ENCODE assay signal across 10 mouse cellular contexts in genomic region chr3:56962248-56963013, GRCm38 (mm10).
DNase-seq lines count a peak whose midpoint lies in the region; ATAC-seq and TF ChIP-seq lines count a peak whose summit lies in the region.
"Had no signal": no experiment of that assay in that cellular context is flagged by ENCODE, and none has a peak within 500 bp of the region (broad histone marks: within the 10 kb centered on the region; RNA-seq: fewer than 3 reads in every experiment).

No protein-coding gene starts in this region.

- ATAC-seq in hindbrain, embryonic 14.5 days (ENCODE audit: low FRiP score), result peak; percentile 86; the same call in 1 of the 2 replicates

- H3K4me1 ChIP-seq in hindbrain, embryonic 14.5 days (replicated peaks; ENCODE audit: control insufficient read depth, insufficient read depth, low read length), result peaks cover 16% of the 10 kb centered on the region; the same call in 1 of the 2 replicates
- H3K4me1 ChIP-seq in heart, adult 2 months (ENCODE audit: control insufficient read depth, insufficient read depth, low read length), result no peaks in the 10 kb centered on the region
- H3K4me1 ChIP-seq: lung, embryonic 15.5 days had no signal

- H3K27ac ChIP-seq in gastrocnemius, adult 2 months, result no peak overlapping the region
- no peak overlapping the region for H3K27ac ChIP-seq in hindbrain, embryonic 14.5 days
- no peak overlapping the region for H3K27ac ChIP-seq in heart, adult 2 months
- H3K27ac ChIP-seq: lung, embryonic 15.5 days had no signal

- no peak for TF ChIP-seq CTCF in gastrocnemius, adult 2 months (IDR thresholded peaks at IDR 0.05)
- no peak for TF ChIP-seq CTCF in heart, adult 2 months (IDR thresholded peaks at IDR 0.05)

- no peaks in the 10 kb centered on the region for H3K9me3 ChIP-seq in hindbrain, embryonic 14.5 days (ENCODE audit: control insufficient read depth, low read length)
- H3K9me3 ChIP-seq: lung, embryonic 15.5 days had no signal

- TF ChIP-seq POLR2A in heart, adult 2 months (IDR thresholded peaks at IDR 0.05; ENCODE audit: insufficient read depth, low read depth, low read length), result no peak

- intact Hi-C loops in gastrocnemius, adult 2 months (cut with DNase I), result no loop called here
- intact Hi-C loops in heart, adult 2 months (cut with DNase I), result no loop called here

- H3K4me3 ChIP-seq in gastrocnemius, adult 2 months, result no peak overlapping the region
- H3K4me3 ChIP-seq in hindbrain, embryonic 14.5 days (replicated peaks; ENCODE audit: low read length), result no peak overlapping the region
- H3K4me3 ChIP-seq in heart, adult 2 months, result no peak overlapping the region
- H3K4me3 ChIP-seq: erythroblast, embryonic 14.5 days; lung, embryonic 15.5 days had no signal

- H3K27me3 ChIP-seq in hindbrain, embryonic 14.5 days (ENCODE audit: control insufficient read depth, insufficient read depth, low read length), result no peaks in the 10 kb centered on the region
- H3K27me3 ChIP-seq in heart, adult 2 months (ENCODE audit: control insufficient read depth, insufficient read depth, low read length), result no peaks in the 10 kb centered on the region
- H3K27me3 ChIP-seq: lung, embryonic 15.5 days had no signal

- TF ChIP-seq EP300 in heart, adult 2 months (IDR thresholded peaks at IDR 0.05; ENCODE audit: insufficient read depth, low read depth, low read length), result no peak

- H3K9ac ChIP-seq in hindbrain, embryonic 14.5 days, result no peak overlapping the region
- H3K9ac ChIP-seq in heart, adult 2 months (ENCODE audit: low read depth, low read length), result no peak overlapping the region
- H3K9ac ChIP-seq: lung, embryonic 15.5 days had no signal

- no peaks in the 10 kb centered on the region for H3K36me3 ChIP-seq in hindbrain, embryonic 14.5 days (replicated peaks; ENCODE audit: control insufficient read depth, insufficient read depth)
- H3K36me3 ChIP-seq in heart, adult 2 months (ENCODE audit: control insufficient read depth, insufficient read depth, low read length), result no peaks in the 10 kb centered on the region
- H3K36me3 ChIP-seq: lung, embryonic 15.5 days had no signal

- no peak overlapping the region for H3K4me2 ChIP-seq in hindbrain, embryonic 14.5 days (replicated peaks)
- H3K4me2 ChIP-seq: lung, embryonic 15.5 days had no signal

- WGBS in hindbrain, embryonic 14.5 days, result 6% methylated on average over 3 of the region's 3 CpGs
- WGBS in heart, adult 2 months, result 36% methylated on average over 3 of the region's 3 CpGs

- H3K79me2 ChIP-seq in heart, adult 2 months (replicated peaks; ENCODE audit: control insufficient read depth, insufficient read depth, low read length), result no peaks in the 10 kb centered on the region

- DNase-seq in gastrocnemius, adult 2 months, result peak; percentile 10
- DNase-seq in gastrocnemius, postnatal 25 days, result no peak
- peak; percentile 38 to 62 for DNase-seq in cerebellum, postnatal 25 days
- DNase-seq in hindbrain, embryonic 14.5 days (ENCODE audit: low spot score), result peak; percentile 40
- peak; percentile 51 for DNase-seq in mesoderm, embryonic 11.5 days (ENCODE audit: low read depth, low spot score)
- peak; percentile 97 for DNase-seq in telencephalon, adult 2 months (ENCODE audit: low read depth, low spot score)
- no peak for DNase-seq in heart, adult 2 months
- no peak for DNase-seq in lung, postnatal 25 days (ENCODE audit: low spot score)

Comparison
In these comparisons a context has a peak if more than half of its experiments do, and no peak if none do; other contexts are left out.
1. DNase-seq: peak in gastrocnemius, adult 2 months (single experiment), cerebellum, postnatal 25 days (2 of 2), hindbrain, embryonic 14.5 days (single experiment), mesoderm, embryonic 11.5 days (single experiment) and telencephalon, adult 2 months (single experiment); none in gastrocnemius, postnatal 25 days (single experiment), heart, adult 2 months (0 of 2) and lung, postnatal 25 days (single experiment).